Mouse (Mus musculus): ENCODE data around the gene Apba1.
A peak's percentile ranks its signal among the peaks of the same experiment; 100 is the strongest.

The Apba1 gene

DNA sequence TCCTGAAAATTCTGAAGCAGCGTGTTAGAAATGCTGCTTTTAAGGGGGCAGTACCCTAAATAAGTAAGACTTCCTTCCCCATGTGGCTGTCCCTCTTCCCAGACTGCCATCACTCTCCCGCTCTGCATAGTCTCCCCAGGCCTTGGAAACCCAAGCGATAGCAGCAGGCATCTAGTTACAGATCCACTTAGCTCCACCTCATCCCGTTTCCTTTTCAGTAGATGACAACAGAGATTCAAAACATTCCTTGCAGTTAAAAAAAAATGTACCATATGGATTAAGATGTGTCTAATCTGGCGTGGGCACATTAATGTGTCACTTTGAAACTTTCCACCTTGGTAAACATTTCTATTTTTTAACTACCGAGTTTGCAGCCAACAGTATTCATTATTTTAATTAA lies 48.1 kb downstream of the Apba1 start:
- DNase-seq (ENCODE audit: low spot score), result no peak

DNA sequence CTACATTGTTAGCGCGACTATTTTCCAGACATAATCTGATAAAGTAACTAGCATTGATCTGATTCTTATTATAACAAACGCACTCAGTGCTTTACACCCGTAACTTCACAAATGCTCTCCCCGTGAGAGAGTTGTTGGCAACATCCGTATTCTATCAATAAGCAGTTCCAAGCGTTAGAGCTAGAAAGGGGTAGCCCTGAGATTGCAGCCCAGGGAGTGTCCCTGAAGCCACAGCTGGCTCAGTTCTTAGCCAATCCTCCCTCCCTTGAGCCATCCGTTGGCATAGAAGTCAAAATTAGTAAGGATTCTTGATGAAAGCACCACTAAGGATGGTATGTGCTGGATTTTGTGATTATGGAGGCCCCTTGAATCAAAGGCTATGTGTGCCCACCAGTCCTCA lies 48.7 kb downstream of the Apba1 start:
- no peak for DNase-seq (ENCODE audit: low spot score)

DNA sequence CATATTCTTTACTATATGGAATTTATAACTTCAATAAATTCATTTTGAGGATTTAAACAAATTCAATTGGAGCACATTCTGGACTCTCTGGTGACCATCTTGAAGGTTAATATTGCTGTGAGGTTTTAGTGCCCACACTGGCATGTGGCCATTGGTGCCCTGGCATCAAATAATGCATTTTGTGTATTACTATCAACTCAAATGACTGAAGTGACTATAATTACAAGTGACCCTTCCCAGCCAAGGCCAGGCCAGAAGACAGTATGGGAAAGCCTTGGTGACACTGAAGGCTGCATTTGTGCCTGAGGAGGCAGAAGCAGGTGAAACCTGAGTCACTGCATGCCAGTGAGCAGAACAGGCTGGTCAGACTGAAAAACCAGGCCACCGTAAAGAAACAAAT lies 50.5 kb downstream of the Apba1 start:
- DNase-seq (ENCODE audit: low spot score), result no peak

DNA sequence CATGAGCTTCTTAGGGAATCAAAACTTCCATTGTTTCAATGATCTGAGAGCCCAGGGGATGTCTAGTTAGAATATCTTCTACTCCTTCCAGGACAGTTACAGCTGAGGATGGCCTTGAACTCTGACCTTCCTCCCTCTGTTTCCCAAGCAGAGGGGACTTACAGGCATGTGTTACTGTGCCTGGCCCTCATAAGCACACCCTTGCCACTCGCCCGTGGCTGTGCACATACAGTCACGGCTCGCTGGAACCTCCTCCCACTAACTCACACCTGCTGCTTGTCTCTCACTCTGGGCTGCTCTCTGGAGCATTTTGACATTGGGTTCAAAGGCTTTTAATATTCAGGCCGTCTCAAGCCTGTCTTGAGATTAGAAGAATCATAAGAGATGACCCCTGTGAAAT lies 51.8 kb downstream of the Apba1 start:
- no peak for DNase-seq (ENCODE audit: low spot score)

DNA sequence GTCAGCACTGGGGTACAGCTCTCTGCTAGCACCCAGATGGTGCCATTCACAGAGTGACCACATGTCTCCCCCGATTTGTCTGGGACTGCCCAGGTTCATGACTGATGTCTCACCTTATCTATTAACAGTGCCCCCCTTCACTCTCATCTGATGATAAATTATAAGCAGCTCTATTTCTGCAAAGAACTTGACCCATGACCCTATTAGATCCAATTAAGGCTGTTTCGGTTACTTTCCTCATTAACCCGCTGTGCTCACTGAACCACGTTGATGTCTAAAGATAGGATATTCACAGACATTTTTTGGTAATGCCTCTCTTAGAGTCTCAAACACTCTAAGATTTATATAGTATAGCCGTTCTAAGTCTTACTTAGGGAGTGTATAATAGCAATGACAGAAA lies 52.3 kb downstream of the Apba1 start:
- no peak for DNase-seq (ENCODE audit: low spot score)

DNA sequence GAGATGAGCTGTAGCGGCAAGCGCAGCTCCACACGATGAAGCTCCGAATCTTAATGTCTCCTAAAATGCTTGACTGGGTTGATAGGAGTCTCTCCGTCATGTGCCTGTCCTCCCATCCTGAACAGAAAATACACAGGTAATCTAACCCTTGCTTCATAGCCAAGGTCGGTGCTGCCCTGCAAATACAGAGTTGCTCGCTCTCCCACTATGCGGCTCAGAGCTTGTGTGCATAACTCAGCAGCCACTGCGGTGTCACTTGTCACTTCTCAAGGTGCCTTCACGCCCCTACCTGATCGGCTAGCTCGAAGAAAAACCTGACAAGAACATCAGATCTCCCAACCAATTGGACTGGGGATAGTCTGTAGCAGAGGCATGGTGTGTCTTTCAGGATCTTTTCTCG lies 58.1 kb downstream of the Apba1 start:
- no peak for DNase-seq (ENCODE audit: low spot score)

DNA sequence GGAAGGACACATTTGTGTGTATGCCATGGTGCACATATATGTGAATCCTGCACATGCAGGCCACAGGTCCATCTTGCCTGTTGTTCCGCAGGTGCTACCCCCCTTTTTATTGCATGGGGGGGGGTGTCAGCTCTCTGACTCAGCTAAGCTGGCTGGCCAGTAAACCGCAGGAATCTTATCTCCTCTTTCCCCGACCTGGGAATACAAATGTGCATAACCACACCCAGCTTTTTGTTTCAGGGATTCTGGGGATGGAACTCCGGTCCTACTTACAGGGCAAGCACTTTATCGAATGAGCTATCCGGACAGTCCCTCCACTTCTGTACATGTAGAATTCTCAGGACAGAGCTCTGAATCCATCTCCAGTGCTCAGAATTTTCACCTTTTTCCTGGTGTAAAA lies 58.5 kb downstream of the Apba1 start:
- DNase-seq (ENCODE audit: low spot score), result no peak

DNA sequence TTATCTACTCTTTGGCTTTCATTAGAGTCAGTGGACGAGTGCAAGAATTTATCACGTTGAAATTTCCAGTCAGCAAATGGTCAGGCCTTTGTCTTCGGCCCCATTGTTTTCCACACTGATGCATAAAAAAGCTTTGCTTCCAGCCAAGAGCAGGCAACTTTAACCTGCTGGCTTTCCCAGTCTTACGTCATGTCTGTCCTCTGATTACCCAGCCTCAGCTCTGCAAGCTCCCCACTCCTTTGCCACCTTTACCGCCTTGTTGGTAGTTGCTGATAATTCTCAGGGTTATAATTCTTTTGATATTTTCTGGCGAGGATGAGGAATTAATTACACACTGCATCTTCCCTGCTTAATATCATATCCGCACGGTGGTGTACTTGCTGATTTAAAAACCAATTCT lies 61.2 kb downstream of the Apba1 start:
- DNase-seq (ENCODE audit: low spot score), result no peak

DNA sequence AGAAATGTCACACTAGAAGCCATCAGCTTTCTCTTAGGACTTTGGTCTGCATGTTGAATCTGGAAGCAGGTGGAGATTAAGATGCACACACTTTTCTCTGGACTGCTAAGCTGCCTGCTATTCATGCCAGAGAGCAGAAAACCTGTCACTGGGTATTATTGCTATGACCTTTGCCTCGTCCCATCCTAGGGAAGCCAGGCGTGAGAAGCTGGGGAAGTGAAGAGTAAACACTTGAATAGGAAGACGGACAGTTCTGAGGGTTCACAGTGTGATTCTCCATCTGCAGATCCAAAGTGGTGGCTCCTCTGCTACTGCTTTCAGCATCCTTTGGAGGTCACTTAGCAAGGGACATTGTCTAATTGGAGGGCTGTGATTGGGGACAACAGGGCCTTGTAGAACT lies 63.8 kb downstream of the Apba1 start:
- DNase-seq (ENCODE audit: low spot score), result no peak

DNA sequence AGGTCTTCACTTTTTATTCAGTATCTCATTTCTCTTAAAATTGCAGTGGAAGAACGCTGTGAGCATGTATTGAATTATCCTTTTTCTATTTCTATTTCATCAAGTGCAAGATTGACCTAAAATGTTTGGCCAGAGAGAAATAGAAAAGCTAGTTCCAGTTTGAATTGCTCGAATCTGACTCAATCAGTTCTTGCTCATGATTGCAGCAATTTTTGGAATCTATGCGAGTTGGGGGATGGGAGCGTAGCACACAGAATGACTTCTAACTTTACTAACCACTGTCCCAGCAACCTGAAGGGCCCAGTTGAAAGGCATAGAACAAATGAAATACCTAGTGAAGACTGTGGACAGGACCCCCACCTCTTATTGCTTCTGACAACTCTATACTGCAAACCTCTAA lies 64.8 kb downstream of the Apba1 start:
- no peak for DNase-seq (ENCODE audit: low spot score)

DNA sequence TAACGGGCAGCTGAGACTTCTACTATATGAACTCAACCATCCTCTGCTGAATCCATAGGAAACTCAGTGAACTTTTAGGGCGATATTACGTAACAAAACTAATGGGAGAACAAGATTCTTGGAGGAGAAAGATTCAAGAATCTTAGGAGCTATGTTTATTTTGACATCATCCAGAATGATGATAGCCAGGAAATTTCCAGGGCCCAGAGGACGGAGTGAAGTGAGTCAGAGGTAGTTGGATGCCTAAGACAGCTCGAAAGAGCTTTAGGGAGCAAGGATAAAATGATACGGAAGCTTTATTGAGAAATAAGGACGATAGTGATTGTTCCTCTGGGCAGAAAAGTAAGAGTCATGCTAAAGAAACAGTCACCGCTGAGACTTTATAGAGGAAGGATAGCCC lies 67.6 kb downstream of the Apba1 start:
- no peak for DNase-seq (ENCODE audit: low spot score)

DNA sequence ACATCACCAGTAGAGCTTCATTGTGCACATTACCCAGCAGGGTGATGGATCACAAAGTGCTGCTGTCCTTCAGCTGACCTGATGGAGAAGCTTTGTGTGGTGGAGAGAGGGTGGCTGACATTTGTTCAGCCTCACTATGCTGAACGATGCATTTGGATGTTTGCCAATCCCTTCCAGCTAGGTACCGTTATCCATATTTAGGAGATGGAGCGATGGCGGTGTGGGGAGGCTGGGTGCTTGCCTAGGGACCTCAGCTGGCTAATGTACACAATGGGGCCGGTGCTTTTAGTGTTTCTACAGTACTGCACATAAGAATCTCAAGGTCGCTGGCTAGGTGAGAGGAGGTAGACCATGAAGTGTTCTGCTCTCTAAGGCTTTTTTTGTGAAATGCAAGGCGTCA lies 72.1 kb downstream of the Apba1 start:
- no peak for DNase-seq (ENCODE audit: low spot score)

DNA sequence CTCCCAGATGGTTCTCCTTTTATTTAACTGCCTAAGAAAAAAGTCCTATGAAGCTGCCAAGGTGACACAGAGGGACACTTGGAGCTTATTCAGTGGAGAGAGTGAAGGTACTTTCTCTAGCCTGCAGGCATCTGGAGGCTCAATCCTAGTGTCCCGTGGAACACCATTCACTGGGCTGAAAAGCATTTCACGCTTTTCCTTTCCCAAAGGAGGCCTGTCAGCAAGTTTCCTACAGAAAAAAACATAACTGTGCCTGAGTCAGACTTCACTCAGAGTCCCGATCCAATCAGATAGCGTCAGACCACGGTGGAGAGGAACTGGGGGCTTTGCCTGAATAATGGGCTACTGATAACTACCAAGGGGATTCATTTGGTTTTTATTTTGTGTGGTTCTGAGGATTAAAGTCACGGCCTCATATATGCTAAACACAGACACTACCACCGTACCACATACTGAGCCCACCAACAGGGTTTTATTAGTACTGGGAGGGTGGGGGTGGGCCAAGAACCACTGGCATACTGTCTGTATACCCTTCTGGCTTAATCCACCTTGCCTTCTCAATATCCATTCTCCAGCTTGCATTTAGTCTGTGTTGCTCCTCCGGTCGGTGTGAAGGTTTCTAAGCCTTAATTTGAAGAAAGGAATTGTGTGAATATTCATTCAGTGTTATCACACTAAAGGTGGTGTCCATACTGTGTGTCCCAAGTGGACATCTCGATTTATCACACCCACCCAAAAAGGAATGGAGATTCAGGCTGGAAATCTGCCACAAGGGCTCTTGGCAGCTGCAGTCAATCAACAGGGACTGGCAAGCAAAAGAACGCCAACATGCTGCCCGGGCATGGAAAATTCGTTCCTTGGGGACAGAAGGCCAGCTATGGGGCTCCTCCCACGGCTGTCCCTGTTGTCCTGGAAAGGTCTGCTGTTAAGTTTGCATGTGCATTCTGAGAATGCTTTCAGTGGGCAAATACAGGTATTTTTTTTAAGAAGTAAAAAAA lies 75.3 kb downstream of the Apba1 start:
- no peak for DNase-seq (ENCODE audit: low spot score)

DNA sequence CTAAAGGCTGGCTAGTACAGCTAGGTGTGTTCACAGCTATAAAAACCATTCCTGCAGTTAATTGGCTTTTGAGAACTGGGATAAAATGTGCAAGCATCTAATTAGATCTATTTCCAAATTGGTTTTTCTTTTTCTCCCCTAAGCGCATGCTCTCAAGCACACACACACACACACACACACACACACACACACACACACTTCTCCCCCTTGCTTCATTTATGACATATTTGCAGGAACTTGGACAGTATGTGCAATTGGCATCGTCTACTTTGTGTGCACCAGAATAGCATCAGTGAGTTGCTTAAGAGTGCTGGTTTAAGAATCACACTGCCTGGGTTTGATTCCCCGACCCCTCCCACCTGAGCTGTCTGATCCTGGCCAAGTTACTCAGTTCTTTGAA lies 76.0 kb downstream of the Apba1 start:
- no peak for DNase-seq (ENCODE audit: low spot score)

DNA sequence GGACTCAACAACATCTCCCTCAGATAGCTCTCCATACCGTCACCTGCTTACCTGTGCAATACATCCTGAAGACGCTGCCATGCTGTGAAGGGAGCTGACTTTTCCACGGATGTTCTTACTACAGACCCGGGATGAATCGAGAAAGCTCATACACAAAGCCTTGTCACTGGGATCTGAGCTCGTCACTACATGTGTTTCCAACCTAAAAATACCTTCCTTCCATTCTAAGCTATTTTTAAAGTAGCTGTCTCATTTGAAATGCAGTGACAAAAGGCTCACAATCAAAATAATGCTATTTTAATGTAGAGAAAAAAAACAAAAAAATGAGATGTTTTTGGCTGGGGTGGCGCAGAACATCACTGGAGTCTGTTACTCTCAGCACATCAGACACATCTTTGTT lies 97.1 kb downstream of the Apba1 start:
- no peak for DNase-seq (ENCODE audit: low spot score)

DNA sequence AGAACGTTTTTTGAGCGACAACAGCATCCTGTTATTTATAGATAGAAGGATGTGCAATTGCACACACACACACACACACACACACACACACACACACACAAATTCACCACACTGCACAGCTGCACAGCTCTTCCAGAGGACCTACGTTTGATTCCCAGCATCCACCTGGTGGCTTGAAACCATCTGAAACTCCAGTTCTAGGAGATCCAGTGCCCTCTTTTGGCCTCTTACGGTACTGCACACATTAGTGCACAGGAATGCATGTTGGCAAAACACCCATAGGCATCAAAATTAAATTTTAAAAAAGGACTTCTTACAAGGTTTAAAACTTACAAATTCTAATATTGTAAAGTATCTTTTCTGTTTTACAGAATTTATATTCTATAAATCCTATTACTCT lies 99.4 kb downstream of the Apba1 start:
- DNase-seq (ENCODE audit: low spot score), result no peak

DNA sequence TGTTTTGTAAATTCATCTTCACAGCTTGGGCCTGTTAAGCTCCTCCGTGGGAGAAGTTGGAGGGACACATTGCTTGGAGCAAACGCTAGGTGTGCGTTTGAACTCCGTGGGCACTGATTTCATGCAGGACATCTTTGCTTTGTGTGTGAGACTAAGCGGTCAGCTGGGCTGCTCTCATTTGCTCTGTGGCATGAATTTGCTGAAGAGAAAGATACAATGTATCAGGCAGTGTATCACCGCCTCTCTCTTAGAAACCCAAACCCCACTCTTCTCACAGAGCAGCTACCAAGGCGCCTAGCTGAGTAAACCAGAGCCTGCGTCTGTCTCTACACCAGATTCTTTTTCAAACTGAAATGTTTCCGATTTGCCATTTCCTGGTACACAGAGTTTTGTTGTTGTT lies 100.1 kb downstream of the Apba1 start:
- no peak for DNase-seq (ENCODE audit: low spot score)

DNA sequence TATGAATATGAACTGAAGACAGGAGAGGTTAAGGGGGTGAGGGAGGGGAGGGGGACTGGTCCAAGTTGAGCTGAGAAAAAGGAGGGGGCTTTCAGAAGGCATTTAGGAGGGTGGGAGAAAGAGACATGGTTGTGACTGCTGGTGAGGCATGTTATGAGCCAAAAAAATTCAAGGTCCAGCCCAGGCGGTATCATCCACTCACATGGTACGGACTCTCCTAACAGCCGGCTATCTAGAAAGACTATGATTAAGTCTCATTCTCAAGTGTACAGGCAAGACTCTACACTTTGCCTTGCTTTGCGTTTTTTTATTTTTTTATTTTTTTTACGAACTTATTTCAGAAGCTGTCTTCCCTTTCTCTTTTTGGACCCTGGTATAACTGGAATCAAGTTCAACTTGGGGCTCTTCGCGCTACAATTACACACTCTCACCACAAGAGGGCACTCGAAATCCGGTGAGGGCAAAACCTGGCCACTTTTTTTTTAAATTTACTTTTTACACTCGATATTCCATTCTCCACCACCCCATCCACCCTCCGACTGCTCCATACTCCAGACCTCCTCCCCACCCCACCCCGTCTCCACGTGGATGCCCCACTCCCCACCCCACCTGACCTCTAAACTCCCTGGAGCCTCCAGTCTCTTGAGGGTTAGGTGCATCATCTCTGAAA lies 101.6 kb downstream of the Apba1 start:
- DNase-seq (ENCODE audit: low spot score), result peak; percentile 69

DNA sequence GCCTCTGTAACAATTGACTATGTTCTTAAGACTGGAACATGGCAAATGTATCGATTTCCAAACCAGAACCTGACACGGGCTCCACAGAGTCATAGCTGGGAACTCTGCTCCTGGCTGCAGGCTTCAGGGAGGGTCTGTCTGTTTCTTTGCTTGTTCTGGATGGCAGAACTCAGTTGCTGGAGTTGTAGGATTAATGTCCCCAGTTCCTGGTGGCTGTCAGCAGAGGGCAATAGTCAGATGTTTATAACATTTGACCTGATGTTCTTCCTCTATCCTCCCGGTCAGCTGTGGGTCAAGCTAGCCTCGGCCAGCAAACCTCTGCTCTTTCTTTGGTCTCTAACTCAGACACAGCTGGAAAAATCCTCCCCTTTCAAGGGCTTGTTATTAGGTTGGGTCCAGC lies 104.0 kb downstream of the Apba1 start:
- DNase-seq (ENCODE audit: low spot score), result peak; percentile 51

DNA sequence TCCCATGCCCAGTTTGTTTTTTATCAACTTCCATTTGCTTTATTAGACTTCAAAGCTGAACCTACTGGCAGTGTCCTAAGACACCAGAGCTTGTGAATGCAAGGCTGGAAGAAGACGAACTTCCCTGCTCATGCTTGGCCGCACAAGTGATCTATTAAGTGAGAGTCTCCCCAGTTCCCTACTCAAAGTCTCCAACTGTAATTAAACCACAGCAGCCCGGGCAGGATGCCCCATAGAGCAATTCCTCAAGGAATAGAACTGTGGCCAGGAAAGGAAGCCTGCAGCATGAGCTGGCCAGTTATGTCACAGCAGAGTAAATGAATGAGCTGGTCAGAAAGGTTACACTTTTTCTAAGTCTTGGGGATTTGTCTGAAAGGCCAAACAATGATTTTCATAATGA lies 105.3 kb downstream of the Apba1 start:
- no peak for DNase-seq (ENCODE audit: low spot score)

DNA sequence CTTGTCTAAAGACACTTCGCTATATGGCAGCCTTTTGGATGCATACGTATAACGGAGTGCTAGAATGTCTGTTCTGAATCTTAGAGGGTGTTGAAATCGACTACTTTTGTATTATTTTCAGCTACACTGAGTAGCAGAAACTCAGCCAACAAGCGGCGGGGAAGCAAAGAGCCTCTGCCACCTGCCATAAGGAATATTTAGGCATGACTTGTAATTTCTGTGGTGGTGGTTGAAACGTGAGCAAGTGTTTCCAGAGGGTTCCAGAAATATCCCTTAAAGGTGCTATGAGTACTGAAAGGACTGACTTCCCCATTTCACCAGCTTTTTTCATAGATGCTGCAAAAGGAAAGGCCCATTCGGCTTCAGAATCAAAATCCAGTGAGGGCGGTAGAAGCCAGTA lies 107.4 kb downstream of the Apba1 start:
- DNase-seq (ENCODE audit: low spot score), result no peak

DNA sequence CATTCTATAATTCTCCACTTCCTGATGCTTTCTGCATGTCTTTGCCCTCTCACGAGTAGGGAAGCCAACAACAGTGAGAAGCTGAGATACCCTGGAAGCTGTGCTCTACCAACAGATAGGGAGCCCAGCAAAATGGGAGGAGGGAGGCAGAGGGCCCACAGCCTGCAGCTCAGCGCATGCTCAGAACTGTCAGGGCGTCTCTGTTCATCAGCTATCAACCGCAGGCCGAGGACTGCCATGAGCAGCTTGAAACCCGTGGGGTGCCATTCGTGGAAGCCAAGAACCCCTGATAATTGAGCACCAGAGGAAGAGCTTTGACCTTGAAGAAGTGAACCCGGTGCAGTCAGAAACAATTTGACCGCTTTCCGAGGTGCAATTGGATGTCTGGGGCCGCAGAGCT lies 108.4 kb downstream of the Apba1 start:
- no peak for DNase-seq (ENCODE audit: low spot score)

DNA sequence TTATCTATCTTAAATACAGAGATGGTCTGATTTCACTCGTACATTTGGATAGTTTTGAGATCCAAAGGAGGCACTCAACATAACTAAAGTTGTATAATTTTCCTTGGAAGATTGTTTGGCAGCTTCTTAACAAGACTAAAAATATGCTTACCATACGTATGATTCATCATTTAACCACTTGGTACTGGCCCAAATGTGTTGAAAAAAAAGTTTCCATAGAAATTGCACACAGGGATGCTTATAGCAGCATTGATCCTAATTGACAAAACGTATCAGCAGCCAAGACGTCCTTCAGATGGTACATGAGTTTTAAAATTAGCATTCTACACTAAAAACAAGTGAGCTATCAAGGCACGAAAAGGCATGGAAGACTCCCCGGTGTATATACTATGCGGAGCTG lies 108.9 kb downstream of the Apba1 start:
- DNase-seq (ENCODE audit: low spot score), result no peak

DNA sequence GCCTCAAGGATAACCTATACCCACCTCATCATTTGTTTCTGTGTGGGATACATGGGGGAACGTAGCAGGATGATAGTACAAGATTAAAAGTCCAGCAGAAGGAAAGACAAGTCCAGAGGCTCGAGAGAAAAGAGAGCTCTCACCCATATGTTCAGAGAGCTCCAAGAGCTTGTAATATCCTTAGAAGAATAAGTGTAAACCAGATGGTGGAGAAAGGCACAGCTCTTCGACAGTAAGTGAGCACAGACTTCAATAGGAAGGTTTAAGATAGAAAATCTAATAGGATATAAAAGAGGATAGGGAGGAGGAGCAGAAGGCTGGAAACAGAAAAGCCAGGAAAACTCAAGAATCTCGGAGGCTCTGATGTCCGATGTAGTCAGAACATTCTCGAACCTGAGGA lies 115.8 kb downstream of the Apba1 start:
- no peak for DNase-seq (ENCODE audit: low spot score)

All from embryo, embryonic 10 days (tissue).